Mouse (Mus musculus) small intestine, adult 2 months (tissue): ENCODE results near the gene H2-D1.

Experiments used
- CTCF ChIP-seq: fragments of 200-500 bp; IDR thresholded peaks from 2 replicates; pipeline ENCODE4 v1.5.1; 2012; ENCODE audit warnings: low read depth, mild to moderate bottlenecking, control low read depth, inconsistent platforms, low read length, moderate library complexity, mixed read lengths; ENCODE audit not compliant: insufficient replicate concordance, insufficient read length; ENCODE audit errors: extremely low read depth
- POLR2A ChIP-seq: fragments of 200-500 bp; IDR thresholded peaks from 2 replicates; pipeline ENCODE4 v1.6.1; 2012; ENCODE audit warnings: low read depth, mild to moderate bottlenecking, control low read depth, inconsistent platforms, low read length, moderate library complexity

DNA sequence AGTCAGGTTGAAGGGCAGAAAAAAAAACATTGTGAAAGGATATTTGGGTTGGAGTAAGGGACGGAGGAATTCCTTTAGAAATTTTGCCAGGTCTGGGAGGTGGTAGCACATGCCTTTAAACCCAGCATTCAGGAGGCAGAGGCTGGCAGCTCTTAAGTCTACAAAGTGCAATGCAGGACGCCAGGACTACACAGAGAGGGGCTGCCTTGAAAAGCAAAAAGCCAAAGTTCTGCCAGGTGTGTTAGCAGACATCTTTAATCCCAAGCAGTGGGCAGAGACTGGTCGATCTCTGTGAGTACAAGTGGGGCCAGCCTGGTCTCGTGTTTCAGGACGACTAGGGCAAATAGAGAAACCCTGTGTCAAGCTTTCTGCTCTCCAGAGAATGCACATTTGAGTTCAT is 10.5 kb upstream of the H2-D1 start:
- TF ChIP-seq POLR2A: no peak
- TF ChIP-seq CTCF: no peak
